Mouse (Mus musculus): ENCODE measurements around the gene Gm20877. TPM values are rescaled to one million over a fixed set of nuclear protein-coding genes. Genes with fewer than 3 reads are reported as not detected.
"Not testable (repeated sequence)": the region's sequence is repeated elsewhere in the genome, so short reads cannot be mapped to it uniquely, and the experiment has no call there.

Gene Gm20877
- total RNA-seq (2014; fragmentation: Nextera tagmentation) (not detected in 2 replicates), total RNA-seq (2017) (not detected in 2 replicates), polyA plus RNA-seq (2012) (not detected in 2 replicates)

DNA sequence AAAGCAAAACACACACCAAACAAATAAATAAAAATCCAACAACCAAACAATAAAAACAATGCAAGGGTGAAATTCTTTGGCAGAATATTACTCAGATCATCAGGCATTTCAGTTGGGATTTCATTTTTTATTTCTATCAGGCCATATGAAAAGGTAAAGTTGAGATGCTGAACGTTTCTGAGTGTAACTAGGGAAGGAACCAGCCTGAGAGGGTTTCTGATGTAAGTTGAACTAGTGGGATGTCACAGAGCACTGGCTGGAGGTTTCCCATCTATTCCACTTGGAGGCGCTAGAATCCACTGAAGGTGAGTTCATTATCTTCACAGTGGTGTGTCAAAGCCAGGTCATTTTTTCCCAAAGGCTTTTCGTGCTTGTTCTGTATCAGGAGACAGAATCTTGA, at the start of gene Gm20877:
Gene Gm20877, plus strand, starts transcription at position 301 of the 400 bp plus-strand sequence.
- H3K27me3 ChIP-seq (ENCODE audit: insufficient read depth, low read length); H3K4me1 ChIP-seq (ENCODE audit: insufficient read depth, low read depth, low read length); H3K36me3 ChIP-seq (replicated peaks); ATAC-seq (ENCODE audit: extremely low read depth, insufficient number of reproducible peaks, low FRiP score, poor library complexity, severe bottlenecking); H3K4me3 ChIP-seq (ENCODE audit: low read depth, low read length); H3K9me3 ChIP-seq (replicated peaks); DNase-seq (ENCODE audit: low spot score): not testable (repeated sequence)
